Mouse (Mus musculus) heart, embryonic 16.5 days (tissue): ENCODE measurements around the gene Ap1g1. TPM values are rescaled to one million over a fixed set of nuclear protein-coding genes. Genes with fewer than 3 reads are reported as not detected.

Experiments
- polyA plus RNA-seq: library from polyadenylated mRNA; unstranded; fragments of >200 nt; fragmentation: Nextera tagmentation; extraction: Ambion mirVana; gene quantifications from 2 replicates; pipeline ENCODE4 v1.2.1, GENCODE M21; 2015

Ap1g1 gene
- polyA plus RNA-seq, 1 experiment from 2014 or later, result 26.1 TPM

Other genes starting within 250 kb of the Ap1g1 start
- gene Dhx38, start 212.7 kb upstream of the Ap1g1 start, polyA plus RNA-seq, result 13.9 and 14.5 TPM in 2 replicates
- gene Txnl4b, start 212.7 kb upstream of the Ap1g1 start, polyA plus RNA-seq, result 17.4 and 19.0 TPM in 2 replicates
- gene Hp, start 199.4 kb upstream of the Ap1g1 start, polyA plus RNA-seq, result 4.8 and 8.1 TPM in 2 replicates
- gene Dhodh, start 169.9 kb upstream of the Ap1g1 start, polyA plus RNA-seq, result 36.5 and 40.4 TPM in 2 replicates
- 0.09 and 0.10 TPM in 2 replicates for gene Pkd1l3, start 164.0 kb upstream of the Ap1g1 start, polyA plus RNA-seq
- 95.4 and 98.4 TPM in 2 replicates for gene Ist1, start 85.3 kb upstream of the Ap1g1 start, polyA plus RNA-seq
- 17.1 and 18.5 TPM in 2 replicates for gene Zfp821, start 73.0 kb upstream of the Ap1g1 start, polyA plus RNA-seq
- 4.9 TPM in 2 replicates for gene Atxn1l, start 40.8 kb upstream of the Ap1g1 start, polyA plus RNA-seq
- 1.3 and 1.9 TPM in 2 replicates for gene Phlpp2, start 90.0 kb downstream of the Ap1g1 start, polyA plus RNA-seq
- 0.51 and 1.3 TPM in 2 replicates for gene Marveld3, start 183.6 kb downstream of the Ap1g1 start, polyA plus RNA-seq
- gene Tat, start 211.9 kb downstream of the Ap1g1 start, polyA plus RNA-seq, result 0.09 and 0.12 TPM in 2 replicates